Mouse (Mus musculus): ENCODE measurements around the gene Klhl42.

The Klhl42 gene

DNA sequence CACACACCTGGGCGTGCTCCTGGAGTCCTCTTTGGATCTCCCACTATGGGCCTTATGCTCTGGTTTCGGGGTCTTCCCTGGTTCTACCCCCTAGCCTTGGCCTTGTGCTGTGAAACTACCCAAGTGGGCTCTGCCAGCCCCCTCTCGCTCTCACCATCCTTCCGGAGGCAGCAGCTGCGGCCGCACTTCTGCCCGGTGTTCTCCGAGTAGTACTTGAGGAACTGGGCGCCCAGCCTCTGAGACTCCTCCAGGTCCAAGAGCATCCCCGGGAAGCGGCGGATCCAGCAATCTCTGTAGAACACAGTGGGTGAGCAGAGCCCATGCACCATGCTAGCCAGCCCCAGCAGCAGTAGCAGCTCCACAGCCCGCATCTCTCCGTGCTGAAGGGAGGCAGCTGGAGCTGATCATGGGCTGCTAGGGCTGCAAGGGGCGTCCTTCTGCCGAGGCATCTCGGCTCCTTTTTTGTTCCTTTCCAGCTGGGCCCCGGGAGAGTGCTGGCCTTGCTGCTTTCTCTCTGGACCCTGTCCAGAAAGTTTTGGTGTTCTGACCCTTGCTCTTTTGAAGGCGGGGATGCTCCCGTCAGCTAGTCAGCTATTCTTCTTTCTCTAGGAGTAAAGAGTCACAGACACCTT is 4.5 kb upstream of the Klhl42 start, which contains the start of gene Mansc4:
TSS of gene Mansc4 (minus strand) at position 439 of the 632 bp plus-strand sequence.
- no peak for DNase-seq (ENCODE audit: low spot score in 2 of 2)

GRCm38 (mm10) chr6:147087736-147088135 is 3.4 kb upstream of the Klhl42 start:
- DNase-seq (ENCODE audit: low spot score in 2 of 2) = no peak

GRCm38 (mm10) chr6:147088517-147088916 is 2.7 kb upstream of the Klhl42 start:
- no peak for DNase-seq (ENCODE audit: low spot score in 2 of 2)

- no peak for DNase-seq (ENCODE audit: low spot score in 2 of 2)
Measured at GRCm38 (mm10) chr6:147090191-147090590, 988 bp upstream of the Klhl42 start.

DNA sequence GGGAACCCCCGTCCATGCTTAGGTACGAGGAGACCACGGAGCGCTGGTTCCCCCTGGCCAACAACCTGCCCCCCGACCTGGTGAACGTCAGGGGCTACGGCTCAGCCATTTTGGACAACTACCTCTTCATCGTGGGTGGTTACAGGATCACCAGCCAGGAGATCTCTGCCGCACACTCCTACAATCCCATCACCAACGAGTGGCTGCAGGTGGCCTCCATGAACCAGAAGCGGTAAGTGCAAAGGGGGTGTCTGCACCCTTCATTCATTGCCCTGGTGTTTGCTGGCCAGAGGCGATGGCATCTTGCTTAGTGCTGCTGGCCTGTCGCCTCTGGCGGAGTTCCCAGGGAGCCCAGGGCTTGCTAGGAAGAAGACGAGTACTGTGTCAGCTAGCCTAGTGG is 957 bp downstream of the Klhl42 start:
- peak; percentile 42 to 58 for DNase-seq (ENCODE audit: low spot score in 2 of 2)

GRCm38 (mm10) chr6:147094771-147095170 is 3.6 kb downstream of the Klhl42 start:
- DNase-seq (ENCODE audit: low spot score in 2 of 2) = no peak

DNA sequence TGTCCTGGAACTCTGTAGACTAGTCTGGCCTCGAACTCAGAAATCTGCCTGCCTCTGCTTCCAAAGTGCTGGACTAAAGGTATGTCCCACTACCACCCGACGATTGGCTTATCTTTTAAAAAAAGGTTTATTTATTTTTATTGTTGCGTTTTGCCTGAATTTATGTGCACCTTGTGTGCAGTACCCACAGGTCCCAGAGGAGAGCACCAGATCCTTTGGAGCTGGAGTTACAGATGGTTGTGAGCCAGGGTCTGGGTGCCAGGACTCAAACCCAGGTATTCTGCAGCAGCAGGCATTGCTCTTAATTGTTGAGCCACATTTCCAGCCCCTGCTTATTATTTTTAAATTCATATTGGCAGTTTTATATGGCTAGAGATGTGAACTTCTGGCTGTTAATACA is 4.9 kb downstream of the Klhl42 start:
- DNase-seq (ENCODE audit: low spot score in 2 of 2) = no peak

DNA sequence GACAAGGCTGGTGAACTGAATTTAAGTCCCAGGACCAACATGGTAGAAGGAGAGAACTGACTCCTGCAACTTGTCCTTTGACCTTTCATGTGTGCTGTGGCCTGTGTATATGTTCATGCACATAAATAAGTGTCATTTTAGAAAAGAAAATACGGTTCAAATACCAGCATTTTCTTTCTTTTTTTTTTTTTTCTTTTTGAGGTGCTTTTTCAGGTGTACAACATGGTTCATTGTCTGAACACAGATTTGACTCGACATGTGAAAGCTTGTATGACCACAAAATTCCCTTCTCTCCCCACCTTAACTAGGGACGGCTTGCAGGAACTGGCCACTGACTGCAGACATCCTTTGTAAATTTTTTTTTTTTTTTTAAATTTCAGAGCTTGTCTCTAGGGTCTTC is 5.8 kb downstream of the Klhl42 start:
- DNase-seq (ENCODE audit: low spot score in 2 of 2) = no peak

- no peak for DNase-seq (ENCODE audit: low spot score in 2 of 2)
Measured at GRCm38 (mm10) chr6:147097346-147097929, 6.3 kb downstream of the Klhl42 start.

DNA sequence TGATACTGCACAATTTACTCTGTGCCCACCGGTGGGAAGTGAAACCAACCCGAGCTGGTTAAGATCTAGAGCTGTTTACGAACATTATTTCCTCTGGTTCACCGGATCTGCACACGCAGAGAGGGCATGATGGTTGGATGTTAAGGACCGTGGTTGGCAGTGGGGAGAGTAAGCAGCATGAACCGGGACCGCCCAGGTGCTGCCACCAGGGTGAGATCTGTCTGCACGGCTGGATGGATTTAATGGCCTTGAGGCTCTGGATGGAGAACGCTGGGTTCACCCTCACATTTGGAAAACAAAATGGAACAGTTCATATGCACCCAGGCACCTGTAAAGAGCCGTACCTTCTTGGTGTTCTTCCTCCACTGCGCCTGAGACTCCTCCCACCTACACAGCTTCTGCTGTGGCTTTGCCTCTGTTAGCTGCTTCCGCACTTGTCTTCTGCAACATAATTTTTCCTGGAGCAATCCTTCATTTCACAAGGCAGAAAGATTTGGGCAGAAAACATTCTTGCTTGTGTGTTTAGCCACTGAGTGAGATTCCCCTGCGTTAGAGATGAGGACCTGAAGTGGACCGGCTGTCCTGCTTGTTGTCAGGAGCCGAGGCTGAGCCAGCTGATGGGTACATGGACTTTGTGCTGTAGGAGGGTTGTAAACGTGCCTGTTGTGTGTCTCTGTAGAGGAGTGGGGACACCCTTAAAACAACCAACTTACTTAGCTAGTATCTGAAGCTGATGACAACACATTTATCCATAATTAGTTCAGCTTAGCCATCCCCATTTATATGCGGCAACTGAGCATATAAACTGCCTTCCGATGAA is 8.5 kb downstream of the Klhl42 start:
- peak in 1 of 2 experiments; percentile 39 for DNase-seq (ENCODE audit: low spot score in 2 of 2)

- DNase-seq (ENCODE audit: low spot score in 2 of 2) = no peak
Measured at GRCm38 (mm10) chr6:147102293-147102692, 11.1 kb downstream of the Klhl42 start.

DNA sequence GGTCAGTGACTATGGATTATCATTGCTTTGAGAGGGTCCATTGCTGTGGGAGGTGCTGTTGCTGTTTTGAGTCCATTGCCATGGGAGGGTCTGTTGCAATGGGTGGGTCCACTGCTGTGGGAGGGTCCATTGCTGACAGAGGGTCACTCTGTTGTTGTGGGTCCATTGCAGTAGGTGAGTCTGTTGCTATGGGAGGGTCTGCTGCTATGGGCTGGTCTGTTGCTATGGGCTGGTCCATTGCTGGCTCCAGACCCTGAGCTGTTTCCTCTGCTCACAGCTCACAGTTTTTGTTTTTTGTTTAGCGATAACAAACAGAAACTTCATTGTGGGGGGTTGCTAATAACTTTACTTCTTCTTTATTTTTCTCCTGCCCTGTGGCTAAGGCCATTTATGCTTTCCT is 14.3 kb downstream of the Klhl42 start:
- DNase-seq (ENCODE audit: low spot score in 2 of 2) = no peak

DNA sequence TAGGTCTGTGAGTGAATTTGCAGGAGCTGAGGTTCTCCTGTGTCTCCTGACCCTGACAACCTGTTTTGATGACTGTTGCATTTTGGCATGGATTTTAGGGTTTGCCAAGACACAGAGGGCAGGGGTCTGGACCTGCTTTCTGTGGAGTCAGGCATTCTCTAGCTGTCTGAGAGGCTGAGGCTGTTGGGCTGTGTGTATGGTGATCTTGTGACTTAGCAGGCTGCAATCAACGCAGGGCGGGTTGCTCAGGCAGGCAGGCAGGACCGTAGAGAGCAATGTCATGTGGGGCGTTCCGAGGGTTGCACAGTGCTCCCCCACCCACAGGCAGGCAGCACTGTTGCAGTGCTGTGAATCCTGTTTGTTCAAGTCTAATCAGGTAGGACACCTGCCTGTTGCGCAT is 15.5 kb downstream of the Klhl42 start:
- DNase-seq (ENCODE audit: low spot score in 2 of 2) = no peak

DNA sequence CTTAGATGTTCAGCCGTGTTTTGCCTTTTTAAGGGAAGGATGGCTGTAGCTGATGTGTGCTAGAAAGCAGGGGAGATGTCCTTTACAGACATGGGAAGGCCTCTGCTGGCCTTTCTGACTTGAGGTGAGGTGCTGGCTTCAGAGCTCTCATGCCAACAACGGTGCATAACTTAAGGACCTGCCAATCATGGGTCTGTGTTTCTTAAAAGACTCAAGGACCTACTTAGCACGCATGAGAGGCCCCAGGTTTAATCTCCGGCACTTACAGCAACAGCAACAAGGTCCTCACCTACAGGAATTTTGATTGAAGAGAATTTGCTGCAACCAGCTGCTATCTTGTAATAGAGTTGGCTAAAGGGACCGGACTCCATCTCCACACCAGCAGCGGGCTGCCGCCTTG is 18.1 kb downstream of the Klhl42 start:
- DNase-seq (ENCODE audit: low spot score in 2 of 2) = no peak

DNA sequence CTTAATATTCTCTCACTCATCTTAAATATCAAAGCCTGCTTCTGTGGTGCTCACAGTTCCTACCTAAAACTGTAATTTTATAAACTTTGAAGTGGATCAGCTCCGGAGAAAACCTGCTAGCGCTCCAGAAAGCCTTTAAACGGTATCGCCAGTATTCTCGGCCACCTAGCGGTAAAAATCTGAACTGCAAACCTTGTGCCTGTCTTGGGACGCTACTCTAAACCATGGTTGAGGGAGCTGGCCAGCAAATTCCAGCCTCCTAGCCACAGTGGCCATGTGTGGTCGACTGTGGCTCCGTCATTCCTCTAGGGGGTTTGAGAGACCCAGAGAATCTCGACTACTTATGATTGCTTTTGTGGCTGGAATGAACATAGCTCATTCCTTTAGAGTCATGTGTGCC is 25.4 kb downstream of the Klhl42 start:
- peak; percentile 88 to 93 for DNase-seq (ENCODE audit: low spot score in 2 of 2)

GRCm38 (mm10) chr6:147117764-147118163 is 26.6 kb downstream of the Klhl42 start:
- no peak for DNase-seq (ENCODE audit: low spot score in 2 of 2)

GRCm38 (mm10) chr6:147118190-147118589 is 27.0 kb downstream of the Klhl42 start:
- no peak for DNase-seq (ENCODE audit: low spot score in 2 of 2)

DNA sequence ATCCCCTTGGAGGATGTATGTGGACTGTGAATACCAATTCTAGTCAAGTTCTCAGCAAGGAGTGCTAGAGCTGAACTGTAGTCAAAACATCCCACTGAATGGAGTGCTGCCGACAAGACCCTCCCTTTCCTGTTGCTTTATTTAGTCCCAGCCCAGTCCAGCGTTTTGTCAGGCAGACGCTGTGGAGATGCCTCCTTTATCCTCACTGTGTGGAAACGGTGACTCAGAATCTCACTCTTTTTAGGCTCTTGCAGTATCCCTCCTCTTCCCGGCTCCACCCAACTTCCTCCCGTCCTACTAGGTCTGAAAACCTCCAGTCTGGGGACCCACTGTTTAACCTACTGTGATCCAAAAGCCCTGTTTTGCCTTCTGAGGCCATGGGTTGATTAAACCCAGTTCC is 30.1 kb downstream of the Klhl42 start:
- DNase-seq (ENCODE audit: low spot score in 2 of 2) = peak; percentile 17 to 26

- DNase-seq (ENCODE audit: low spot score in 2 of 2) = no peak
Measured at GRCm38 (mm10) chr6:147127239-147127638, 36.1 kb downstream of the Klhl42 start.

- no peak for DNase-seq (ENCODE audit: low spot score in 2 of 2)
Measured at GRCm38 (mm10) chr6:147138260-147138659, 47.1 kb downstream of the Klhl42 start.

DNA sequence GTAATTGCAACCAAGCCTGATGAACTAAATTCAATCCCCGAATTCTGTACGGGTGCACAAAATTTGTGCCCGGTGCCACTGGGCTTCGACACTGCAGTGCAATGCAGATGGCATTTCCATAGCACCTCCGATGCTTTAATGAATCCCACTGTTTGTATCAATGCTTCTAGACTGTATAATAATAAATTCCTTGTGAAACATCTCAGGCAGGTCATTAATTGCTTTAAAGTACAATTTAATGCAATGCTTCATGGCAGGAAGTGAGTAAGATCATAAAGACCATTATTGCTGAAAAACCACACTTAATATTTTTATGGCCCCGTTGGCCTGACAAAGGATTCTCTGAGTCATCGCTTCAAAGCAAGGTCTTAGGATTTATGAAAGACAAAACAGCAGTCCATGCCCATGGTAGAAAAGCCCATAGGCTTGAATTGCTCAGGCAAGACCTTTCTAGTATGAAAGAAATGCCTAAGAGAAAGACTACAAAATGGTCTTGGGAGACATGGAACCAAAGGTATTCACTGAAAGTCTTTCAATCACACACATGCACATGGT is 49.5 kb downstream of the Klhl42 start:
- no peak for DNase-seq (ENCODE audit: low spot score in 2 of 2)

DNA sequence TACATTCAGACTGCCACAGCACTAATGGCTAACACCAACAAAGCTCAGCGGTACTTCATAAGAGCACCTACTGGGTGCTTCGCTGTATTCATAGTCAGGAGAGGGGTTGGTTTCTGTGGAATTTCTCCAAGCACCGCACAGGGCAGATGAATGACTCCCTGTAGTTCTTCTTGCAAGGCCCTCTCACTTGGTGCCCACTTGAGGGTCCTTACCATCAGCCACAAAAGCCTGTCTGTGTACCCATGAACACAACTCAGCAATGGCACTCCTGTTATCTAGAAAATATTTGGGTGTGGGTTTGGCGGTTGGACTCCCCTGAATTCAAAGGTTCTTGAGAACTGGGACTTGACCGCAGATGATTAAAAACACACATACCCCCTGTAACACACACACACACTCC is 53.5 kb downstream of the Klhl42 start:
- no peak for DNase-seq (ENCODE audit: low spot score in 2 of 2)

- peak in 1 of 2 experiments; percentile 9 for DNase-seq (ENCODE audit: low spot score in 2 of 2)
Measured at GRCm38 (mm10) chr6:147145277-147145676, 54.1 kb downstream of the Klhl42 start.

Data from right cerebral cortex, adult 2 months (tissue).